Mouse (Mus musculus): ENCODE results near the gene Rps7.

Rps7 gene

DNA sequence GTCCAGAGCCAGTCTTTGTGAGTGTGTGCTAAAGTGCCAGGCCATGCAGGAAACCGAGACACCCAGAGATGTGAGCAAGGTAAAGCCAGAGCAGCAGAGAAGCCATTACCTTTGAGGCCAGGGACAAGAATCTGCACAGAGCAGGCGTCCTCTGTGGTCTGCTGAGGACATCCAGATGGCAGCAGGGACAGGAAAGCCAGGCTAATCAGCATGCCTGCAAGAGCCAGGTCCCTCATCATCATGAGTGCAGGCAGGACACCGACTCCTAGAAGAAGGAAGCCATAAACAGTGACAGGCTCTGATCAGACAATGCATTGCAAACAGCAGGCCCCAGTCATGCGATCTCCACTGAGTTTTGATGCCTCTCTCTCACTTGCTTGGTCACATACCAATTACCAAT, 18.5 kb downstream of the Rps7 start:
- no peak for DNase-seq (ENCODE audit: low read depth, low spot score)

- no peak for DNase-seq (ENCODE audit: low read depth, low spot score)
Measured at GRCm38 (mm10) chr12:28614401-28614800, 21.4 kb downstream of the Rps7 start.

- DNase-seq (ENCODE audit: low read depth, low spot score): no peak
Measured at GRCm38 (mm10) chr12:28612391-28612790, 23.4 kb downstream of the Rps7 start.

- DNase-seq (ENCODE audit: low read depth, low spot score): no peak
Measured at GRCm38 (mm10) chr12:28607546-28608305, 28.0 kb downstream of the Rps7 start.

DNA sequence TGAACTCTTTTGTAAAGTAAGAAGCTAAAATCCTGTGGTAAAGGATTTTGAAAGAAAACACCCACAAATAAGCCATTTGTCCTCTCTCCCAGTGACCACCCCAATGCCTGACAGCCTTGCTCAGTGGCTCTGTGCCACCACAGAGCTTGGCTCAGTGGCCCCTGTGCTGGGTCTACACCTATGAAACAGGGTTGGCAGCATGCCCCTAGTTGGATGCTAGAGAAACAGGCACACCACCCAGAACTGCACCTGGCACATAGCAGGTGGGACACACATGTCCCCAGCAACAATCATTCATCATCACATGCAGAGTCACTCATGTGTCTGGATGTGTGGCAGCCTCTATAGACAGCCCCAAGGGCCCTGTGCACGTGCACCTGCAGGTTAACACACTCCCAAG, 32.3 kb downstream of the Rps7 start:
- DNase-seq (ENCODE audit: low read depth, low spot score): no peak

DNA sequence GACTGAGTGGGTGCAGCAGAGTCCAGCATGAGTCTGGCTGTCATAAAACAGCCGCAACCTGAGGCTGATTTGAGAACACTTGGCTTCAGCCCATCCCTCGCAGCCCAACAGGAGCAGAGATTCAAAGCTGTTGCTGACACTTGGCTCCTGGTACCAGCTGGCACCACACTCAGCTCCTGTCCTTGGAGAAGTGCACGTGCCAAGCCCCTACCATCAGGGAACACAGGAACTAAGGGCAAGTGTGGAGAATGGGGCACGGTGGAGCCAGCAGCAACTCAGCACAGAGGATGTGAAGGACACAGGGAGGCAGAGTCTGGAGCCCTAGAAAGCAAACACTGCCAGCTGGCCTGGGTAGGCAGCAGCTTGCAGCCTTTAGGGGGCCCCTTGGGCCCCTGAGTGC, 33.5 kb downstream of the Rps7 start:
- DNase-seq (ENCODE audit: low read depth, low spot score): no peak

GRCm38 (mm10) chr12:28598526-28598991, 37.2 kb downstream of the Rps7 start:
- DNase-seq (ENCODE audit: low read depth, low spot score): no peak

GRCm38 (mm10) chr12:28598110-28598509, 37.6 kb downstream of the Rps7 start:
- DNase-seq (ENCODE audit: low read depth, low spot score): no peak

GRCm38 (mm10) chr12:28597699-28598098, 38.1 kb downstream of the Rps7 start:
- no peak for DNase-seq (ENCODE audit: low read depth, low spot score)

GRCm38 (mm10) chr12:28596851-28597250, 38.9 kb downstream of the Rps7 start:
- DNase-seq (ENCODE audit: low read depth, low spot score): no peak

GRCm38 (mm10) chr12:28590428-28590827, 45.3 kb downstream of the Rps7 start:
- DNase-seq (ENCODE audit: low read depth, low spot score): no peak

DNA sequence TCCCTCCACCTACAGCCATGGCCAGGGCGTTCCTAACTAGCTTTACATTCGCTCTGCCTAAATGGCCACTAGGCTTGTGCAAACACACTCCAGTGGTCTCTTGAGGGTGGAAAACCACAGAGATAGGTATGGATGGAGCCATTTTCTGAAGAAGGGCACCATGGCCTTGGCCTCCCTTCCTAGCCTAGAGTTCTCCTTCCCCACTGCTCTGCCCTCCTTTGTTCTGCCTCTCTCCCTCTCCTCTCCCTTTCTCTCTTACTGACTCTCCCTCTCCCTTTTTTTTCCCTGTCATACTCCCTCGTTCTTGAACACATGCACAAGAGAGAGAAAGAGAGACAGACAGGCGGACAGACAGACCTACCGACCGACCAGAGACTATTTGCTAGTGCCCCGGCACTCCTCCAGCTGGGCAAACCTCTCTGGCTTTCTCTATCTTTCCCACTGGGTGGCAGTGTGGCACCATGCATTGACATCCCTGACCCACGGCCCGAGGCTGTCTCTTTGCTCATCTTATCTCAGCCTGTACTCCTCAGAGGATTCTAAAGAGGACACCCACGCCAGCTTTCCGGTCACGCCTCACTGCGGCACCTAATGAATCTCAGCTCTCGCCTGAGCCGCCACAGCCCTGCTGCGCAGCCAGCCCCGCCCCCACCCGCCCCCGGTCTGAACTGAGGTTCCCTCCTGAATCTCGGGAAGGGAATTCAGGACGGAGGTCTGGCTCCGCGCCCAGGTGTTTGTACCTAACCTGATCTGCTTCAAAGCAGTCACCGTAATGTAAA, 46.5 kb downstream of the Rps7 start:
- DNase-seq (ENCODE audit: low read depth, low spot score): peak; percentile 75

- DNase-seq (ENCODE audit: low read depth, low spot score): no peak
Measured at GRCm38 (mm10) chr12:28587949-28588348, 47.8 kb downstream of the Rps7 start.

DNA sequence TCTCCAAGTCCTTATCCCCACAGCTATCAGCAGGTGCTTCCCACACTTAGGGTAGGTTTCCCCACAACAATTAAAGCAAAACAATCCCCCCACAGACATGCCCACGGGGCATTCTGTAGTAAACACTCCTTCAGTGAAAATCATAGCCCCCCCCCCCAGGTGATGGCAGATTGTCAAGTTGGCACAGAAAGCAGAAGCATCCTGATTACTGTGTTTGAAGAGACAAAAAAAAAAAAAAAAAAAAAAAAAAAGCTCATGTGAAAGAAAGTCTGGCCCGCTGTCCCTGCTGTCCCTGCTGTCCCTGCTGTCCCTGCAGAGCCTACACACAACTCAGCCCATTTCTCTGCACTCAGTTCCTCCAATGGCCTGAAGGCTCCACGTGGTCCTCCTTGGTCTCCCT, 51.7 kb downstream of the Rps7 start:
- no peak for DNase-seq (ENCODE audit: low read depth, low spot score)

- no peak for DNase-seq (ENCODE audit: low read depth, low spot score)
Measured at GRCm38 (mm10) chr12:28582423-28582822, 53.3 kb downstream of the Rps7 start, which contains the start of gene Allc. Allc (minus strand) TSS chr12:28582523.
